Mouse (Mus musculus): ENCODE data around the gene Pth2. TPM values are rescaled to one million over a fixed set of nuclear protein-coding genes. Genes with fewer than 3 reads are reported as not detected.

Pth2 gene
- polyA plus RNA-seq, 1 experiment, result not detected

GRCm38 (mm10) chr7:45229046-45229445, 48.3 kb downstream of the Pth2 start:
- H3K4me1 ChIP-seq (ENCODE audit: control insufficient read depth, insufficient read depth, low read length), result no peaks in the 10 kb centered on the region
- no peak overlapping the region for H3K4me3 ChIP-seq (ENCODE audit: insufficient read depth, low read length)
- TF ChIP-seq POLR2A (IDR thresholded peaks at IDR 0.05; ENCODE audit: borderline replicate concordance, low read depth, low read length) (no peak), CTCF (IDR thresholded peaks at IDR 0.05; ENCODE audit: low read depth, low read length) (no peak)
- H3K27ac ChIP-seq (ENCODE audit: insufficient read depth, low read depth, low read length), result no peak overlapping the region

- H3K4me1 ChIP-seq (ENCODE audit: control insufficient read depth, insufficient read depth, low read length), result no peaks in the 10 kb centered on the region
Observed at GRCm38 (mm10) chr7:45229459-45230203, 48.8 kb downstream of the Pth2 start.

GRCm38 (mm10) chr7:45231192-45231591, 50.4 kb downstream of the Pth2 start:
- Histone ChIP-seq H3K27ac (ENCODE audit: insufficient read depth, low read depth, low read length) (no peak overlapping the region), H3K4me3 (ENCODE audit: insufficient read depth, low read length) (no peak overlapping the region), H3K4me1 (ENCODE audit: control insufficient read depth, insufficient read depth, low read length) (no peaks in the 10 kb centered on the region)
- TF ChIP-seq CTCF (IDR thresholded peaks at IDR 0.05; ENCODE audit: low read depth, low read length), result no peak
- no peak for TF ChIP-seq POLR2A (IDR thresholded peaks at IDR 0.05; ENCODE audit: borderline replicate concordance, low read depth, low read length)

More at GRCm38 (mm10) chr7:45229459-45230203, 48.8 kb downstream of the Pth2 start:
- TF ChIP-seq POLR2A (IDR thresholded peaks at IDR 0.05; ENCODE audit: borderline replicate concordance, low read depth, low read length) (no peak), CTCF (IDR thresholded peaks at IDR 0.05; ENCODE audit: low read depth, low read length) (no peak)
- Histone ChIP-seq H3K4me3 (ENCODE audit: insufficient read depth, low read length) (no peak overlapping the region), H3K27ac (ENCODE audit: insufficient read depth, low read depth, low read length) (no peak overlapping the region)

Other genes starting within 250 kb of the Pth2 start
- gene Tsks, start 237.8 kb upstream of the Pth2 start, polyA plus RNA-seq (2012; ENCODE audit: insufficient read depth, insufficient read length, missing spikeins), result not detected in 2 replicates
- 0.99 and 2.3 TPM in 2 replicates for gene Cpt1c, start 206.1 kb upstream of the Pth2 start, polyA plus RNA-seq (2012; ENCODE audit: insufficient read depth, insufficient read length, missing spikeins)
- 54.4 and 61.6 TPM in 2 replicates for gene Prmt1, start 194.4 kb upstream of the Pth2 start, polyA plus RNA-seq (2012; ENCODE audit: insufficient read depth, insufficient read length, missing spikeins)
- gene Irf3, start 183.3 kb upstream of the Pth2 start, polyA plus RNA-seq (2012; ENCODE audit: insufficient read depth, insufficient read length, missing spikeins), result 91.0 and 94.7 TPM in 2 replicates
- 15.3 and 16.0 TPM in 2 replicates for gene Bcl2l12, start 182.3 kb upstream of the Pth2 start, polyA plus RNA-seq (2012; ENCODE audit: insufficient read depth, insufficient read length, missing spikeins)
- 44.3 and 47.3 TPM in 2 replicates for gene Scaf1, start 164.6 kb upstream of the Pth2 start, polyA plus RNA-seq (2012; ENCODE audit: insufficient read depth, insufficient read length, missing spikeins)
- gene Rras, start 163.0 kb upstream of the Pth2 start, polyA plus RNA-seq (2012; ENCODE audit: insufficient read depth, insufficient read length, missing spikeins), result 119 and 123 TPM in 2 replicates
- gene Prr12, start 128.1 kb upstream of the Pth2 start, polyA plus RNA-seq (2012; ENCODE audit: insufficient read depth, insufficient read length, missing spikeins), result 19.3 and 22.5 TPM in 2 replicates
- 68.2 and 68.9 TPM in 2 replicates for gene Nosip, start 118.6 kb upstream of the Pth2 start, polyA plus RNA-seq (2012; ENCODE audit: insufficient read depth, insufficient read length, missing spikeins)
- gene Prrg2, start 118.3 kb upstream of the Pth2 start, polyA plus RNA-seq (2012; ENCODE audit: insufficient read depth, insufficient read length, missing spikeins), result 22.9 and 23.6 TPM in 2 replicates
- 3.1 and 4.6 TPM in 2 replicates for gene Rcn3, start 88.8 kb upstream of the Pth2 start, polyA plus RNA-seq (2012; ENCODE audit: insufficient read depth, insufficient read length, missing spikeins)
- gene Fcgrt, start 77.1 kb upstream of the Pth2 start, polyA plus RNA-seq (2012; ENCODE audit: insufficient read depth, insufficient read length, missing spikeins), result 149 and 150 TPM in 2 replicates
- gene Rps11, start 56.6 kb upstream of the Pth2 start, polyA plus RNA-seq (2012; ENCODE audit: insufficient read depth, insufficient read length, missing spikeins), result 1,675 and 1,722 TPM in 2 replicates
- 1,569 and 1,898 TPM in 2 replicates for gene Rpl13a, start 52.2 kb upstream of the Pth2 start, polyA plus RNA-seq (2012; ENCODE audit: insufficient read depth, insufficient read length, missing spikeins)
- not detected in 2 replicates for gene Gm45713, start 44.8 kb upstream of the Pth2 start, polyA plus RNA-seq (2012; ENCODE audit: insufficient read depth, insufficient read length, missing spikeins)
- gene Flt3l, start 44.6 kb upstream of the Pth2 start, polyA plus RNA-seq (2012; ENCODE audit: insufficient read depth, insufficient read length, missing spikeins), result 28.2 and 30.8 TPM in 2 replicates
- 65.7 and 66.7 TPM in 2 replicates for gene Pih1d1, start 26.7 kb upstream of the Pth2 start, polyA plus RNA-seq (2012; ENCODE audit: insufficient read depth, insufficient read length, missing spikeins)
- gene Aldh16a1, start 26.4 kb upstream of the Pth2 start, polyA plus RNA-seq (2012; ENCODE audit: insufficient read depth, insufficient read length, missing spikeins), result 89.0 and 111 TPM in 2 replicates
- gene Slc17a7, start 17.0 kb upstream of the Pth2 start, polyA plus RNA-seq (2012; ENCODE audit: insufficient read depth, insufficient read length, missing spikeins), result not detected in 2 replicates
- gene Gfy, start 1.4 kb upstream of the Pth2 start, polyA plus RNA-seq (2012; ENCODE audit: insufficient read depth, insufficient read length, missing spikeins), result not detected in 2 replicates
- 0.24 TPM in 1 of 2 replicates, not detected in the other for gene Ccdc155, start 23.9 kb downstream of the Pth2 start, polyA plus RNA-seq (2012; ENCODE audit: insufficient read depth, insufficient read length, missing spikeins)
- not detected in 2 replicates for gene Dkkl1, start 31.2 kb downstream of the Pth2 start, polyA plus RNA-seq (2012; ENCODE audit: insufficient read depth, insufficient read length, missing spikeins)
- 2.1 TPM in 1 of 2 replicates, not detected in the other for gene Tead2, start 34.8 kb downstream of the Pth2 start, polyA plus RNA-seq (2012; ENCODE audit: insufficient read depth, insufficient read length, missing spikeins)
- 238 and 243 TPM in 2 replicates for gene Cd37, start 58.1 kb downstream of the Pth2 start, polyA plus RNA-seq (2012; ENCODE audit: insufficient read depth, insufficient read length, missing spikeins)
- not detected in 2 replicates for gene Slc6a16, start 60.1 kb downstream of the Pth2 start, polyA plus RNA-seq (2012; ENCODE audit: insufficient read depth, insufficient read length, missing spikeins)
- not detected in 2 replicates for gene Slc6a21, start 96.5 kb downstream of the Pth2 start, polyA plus RNA-seq (2012; ENCODE audit: insufficient read depth, insufficient read length, missing spikeins)
- gene Trpm4, start 152.8 kb downstream of the Pth2 start, polyA plus RNA-seq (2012; ENCODE audit: insufficient read depth, insufficient read length, missing spikeins), result 14.1 and 16.0 TPM in 2 replicates
- gene Hrc, start 154.3 kb downstream of the Pth2 start, polyA plus RNA-seq (2012; ENCODE audit: insufficient read depth, insufficient read length, missing spikeins), result not detected in 2 replicates
- gene Ppfia3, start 186.0 kb downstream of the Pth2 start, polyA plus RNA-seq (2012; ENCODE audit: insufficient read depth, insufficient read length, missing spikeins), result 1.6 and 1.8 TPM in 2 replicates
- 3.0 and 3.6 TPM in 2 replicates for gene Lin7b, start 189.6 kb downstream of the Pth2 start, polyA plus RNA-seq (2012; ENCODE audit: insufficient read depth, insufficient read length, missing spikeins)
- gene Snrnp70, start 214.7 kb downstream of the Pth2 start, polyA plus RNA-seq (2012; ENCODE audit: insufficient read depth, insufficient read length, missing spikeins), result 385 and 416 TPM in 2 replicates
- gene Kcna7, start 224.7 kb downstream of the Pth2 start, polyA plus RNA-seq (2012; ENCODE audit: insufficient read depth, insufficient read length, missing spikeins), result not detected in 2 replicates
- gene Ntf5, start 232.7 kb downstream of the Pth2 start, polyA plus RNA-seq (2012; ENCODE audit: insufficient read depth, insufficient read length, missing spikeins), result not detected in 2 replicates
- gene Lhb, start 239.8 kb downstream of the Pth2 start, polyA plus RNA-seq (2012; ENCODE audit: insufficient read depth, insufficient read length, missing spikeins), result not detected in 2 replicates

Data from bone marrow macrophage, adult 2 months (primary cell).